ENCODE assay signal across 17 mouse cellular contexts in genomic region chr9:102977090-102977489, GRCm38 (mm10). TPM values are rescaled to one million over a fixed set of nuclear protein-coding genes. Genes with fewer than 3 reads are reported as not detected.
DNase-seq lines count a peak whose midpoint lies in the region; ATAC-seq and TF ChIP-seq lines count a peak whose summit lies in the region.
"Had no signal": no experiment of that assay in that cellular context is flagged by ENCODE, and none has a peak within 500 bp of the region (broad histone marks: within the 10 kb centered on the region; RNA-seq: fewer than 3 reads in every experiment).

No protein-coding gene starts in this region.

- 78% methylated on average over 1 of the region's 1 CpGs for WGBS in kidney, postnatal 0 days
- WGBS in stomach, embryonic 15.5 days = 46% methylated on average over 1 of the region's 1 CpGs
- WGBS in stomach, postnatal 0 days = 39% methylated on average over 1 of the region's 1 CpGs
- WGBS in embryonic facial prominence, embryonic 15.5 days = 16% methylated on average over 1 of the region's 1 CpGs
- WGBS in stomach, embryonic 16.5 days = 40% methylated on average over 1 of the region's 1 CpGs

- no peaks in the 10 kb centered on the region for H3K4me1 ChIP-seq in kidney, postnatal 0 days (replicated peaks; ENCODE audit: insufficient read depth, low read length)
- peaks cover 8% of the 10 kb centered on the region; the same call in 1 of the 2 replicates for H3K4me1 ChIP-seq in stomach, embryonic 15.5 days
- H3K4me1 ChIP-seq in stomach, postnatal 0 days (replicated peaks; ENCODE audit: control insufficient read depth, insufficient read depth) = 0 out of 2 replicates have a peak, but pooled peaks cover 3% of the 10 kb centered on the region
- H3K4me1 ChIP-seq in embryonic facial prominence, embryonic 15.5 days = peaks cover 36% of the 10 kb centered on the region
- peaks cover 10% of the 10 kb centered on the region; the same call in 1 of the 2 replicates for H3K4me1 ChIP-seq in stomach, embryonic 16.5 days (ENCODE audit: control insufficient read depth, insufficient read depth, low read length)
- H3K4me1 ChIP-seq: forebrain, embryonic 15.5 days had no signal

- H3K9ac ChIP-seq in kidney, postnatal 0 days (ENCODE audit: low read depth, low read length) = no peak overlapping the region
- H3K9ac ChIP-seq in stomach, embryonic 15.5 days = no peak overlapping the region
- H3K9ac ChIP-seq in stomach, postnatal 0 days (ENCODE audit: low read length) = no peak overlapping the region
- no peak overlapping the region for H3K9ac ChIP-seq in embryonic facial prominence, embryonic 15.5 days
- H3K9ac ChIP-seq in stomach, embryonic 16.5 days (ENCODE audit: low read length) = no peak overlapping the region
- H3K9ac ChIP-seq: forebrain, embryonic 15.5 days; heart, embryonic 13.5 days; hindbrain, embryonic 15.5 days had no signal

- intact Hi-C loops in left cerebral cortex, postnatal 4 days (cut with DNase I) = no loop called here

- H3K36me3 ChIP-seq in kidney, postnatal 0 days (ENCODE audit: insufficient read depth, low read length) = no peaks in the 10 kb centered on the region
- no peaks in the 10 kb centered on the region for H3K36me3 ChIP-seq in stomach, embryonic 15.5 days
- no peaks in the 10 kb centered on the region for H3K36me3 ChIP-seq in stomach, postnatal 0 days (ENCODE audit: control insufficient read depth, insufficient read depth, low read length)
- H3K36me3 ChIP-seq in embryonic facial prominence, embryonic 15.5 days = no peaks in the 10 kb centered on the region
- H3K36me3 ChIP-seq in stomach, embryonic 16.5 days (ENCODE audit: control insufficient read depth, insufficient read depth, low read length) = no peaks in the 10 kb centered on the region
- H3K36me3 ChIP-seq: forebrain, embryonic 15.5 days; heart, embryonic 13.5 days; hindbrain, embryonic 15.5 days had no signal

- no peak for TF ChIP-seq CTCF in kidney, postnatal 0 days (IDR thresholded peaks at IDR 0.05; ENCODE audit: low read depth)
- no peak for TF ChIP-seq CTCF in stomach, postnatal 0 days (IDR thresholded peaks at IDR 0.05; ENCODE audit: low read depth)

- H3K9me3 ChIP-seq in kidney, postnatal 0 days (replicated peaks; ENCODE audit: low read length) = no peaks in the 10 kb centered on the region
- no peaks in the 10 kb centered on the region for H3K9me3 ChIP-seq in stomach, embryonic 15.5 days
- H3K9me3 ChIP-seq in stomach, postnatal 0 days (ENCODE audit: control insufficient read depth, low read length) = no peaks in the 10 kb centered on the region
- no peaks in the 10 kb centered on the region for H3K9me3 ChIP-seq in embryonic facial prominence, embryonic 15.5 days (replicated peaks)
- no peaks in the 10 kb centered on the region for H3K9me3 ChIP-seq in stomach, embryonic 16.5 days (replicated peaks; ENCODE audit: control insufficient read depth, low read length)
- H3K9me3 ChIP-seq: forebrain, embryonic 15.5 days; heart, embryonic 13.5 days; hindbrain, embryonic 15.5 days had no signal

- H3K27me3 ChIP-seq in kidney, postnatal 0 days (ENCODE audit: insufficient read depth, low read length) = no peaks in the 10 kb centered on the region
- H3K27me3 ChIP-seq in stomach, embryonic 15.5 days (replicated peaks) = no peaks in the 10 kb centered on the region
- H3K27me3 ChIP-seq in stomach, postnatal 0 days (ENCODE audit: control insufficient read depth, insufficient read depth, low read length) = no peaks in the 10 kb centered on the region
- H3K27me3 ChIP-seq in embryonic facial prominence, embryonic 15.5 days = no peaks in the 10 kb centered on the region
- no peaks in the 10 kb centered on the region for H3K27me3 ChIP-seq in stomach, embryonic 16.5 days (ENCODE audit: control insufficient read depth, insufficient read depth, low read length)
- H3K27me3 ChIP-seq: forebrain, embryonic 15.5 days; heart, embryonic 13.5 days; hindbrain, embryonic 15.5 days; Patski had no signal

- no peak for DNase-seq in kidney, postnatal 0 days (ENCODE audit: low spot score)
- DNase-seq in kidney, adult 9 months = no peak
- no peak for DNase-seq in stomach, postnatal 0 days (ENCODE audit: low spot score)
- DNase-seq in left cerebral cortex, postnatal 4 days = no peak
- DNase-seq in spleen, adult 12 weeks (ENCODE audit: low spot score) = no peak
- DNase-seq: cerebellum, adult 8-10 months; cerebellum, postnatal 14 days had no signal

- 0 out of 2 replicates have a peak overlapping the region, but pooled peaks have one; percentile 13 for H3K27ac ChIP-seq in kidney, postnatal 0 days
- no peak overlapping the region for H3K27ac ChIP-seq in stomach, embryonic 15.5 days
- H3K27ac ChIP-seq in stomach, postnatal 0 days (replicated peaks) = no peak overlapping the region
- peak overlapping the region; percentile 68 for H3K27ac ChIP-seq in embryonic facial prominence, embryonic 15.5 days (replicated peaks)
- no peak overlapping the region for H3K27ac ChIP-seq in stomach, embryonic 16.5 days (ENCODE audit: low read length)
- H3K27ac ChIP-seq: forebrain, embryonic 15.5 days; hindbrain, embryonic 15.5 days had no signal

- TF ChIP-seq EP300 in stomach, postnatal 0 days (optimal IDR thresholded peaks at IDR 0.05) = no peak

- no peak overlapping the region for H3K4me2 ChIP-seq in kidney, postnatal 0 days (ENCODE audit: low read length)
- H3K4me2 ChIP-seq in stomach, embryonic 15.5 days = no peak overlapping the region
- no peak overlapping the region for H3K4me2 ChIP-seq in stomach, postnatal 0 days (replicated peaks; ENCODE audit: low read depth)
- no peak overlapping the region for H3K4me2 ChIP-seq in embryonic facial prominence, embryonic 15.5 days (replicated peaks)
- H3K4me2 ChIP-seq in stomach, embryonic 16.5 days (ENCODE audit: low read depth, low read length) = no peak overlapping the region
- H3K4me2 ChIP-seq: forebrain, embryonic 15.5 days; heart, embryonic 13.5 days; hindbrain, embryonic 15.5 days had no signal

- no peak for ATAC-seq in kidney, postnatal 0 days (replicated peaks; ENCODE audit: low FRiP score, low read depth)
- peak; percentile 62; the same call in 1 of the 2 replicates for ATAC-seq in stomach, embryonic 15.5 days (ENCODE audit: insufficient read depth, low FRiP score, low read depth)
- no peak; the same call in 1 of the 2 replicates for ATAC-seq in stomach, postnatal 0 days (ENCODE audit: low FRiP score, low TSS enrichment)
- no peak for ATAC-seq in embryonic facial prominence, embryonic 15.5 days (ENCODE audit: insufficient number of reproducible peaks, low FRiP score, low TSS enrichment, low read depth)
- peak; percentile 37; the same call in 1 of the 2 replicates for ATAC-seq in stomach, embryonic 16.5 days (ENCODE audit: insufficient read depth, low FRiP score)
- ATAC-seq: activated CD4-positive, CD25-positive, alpha-beta regulatory T cell, adult 4 months; forebrain, embryonic 15.5 days; Patski had no signal

- no peak overlapping the region for H3K4me3 ChIP-seq in kidney, postnatal 0 days (replicated peaks; ENCODE audit: low read depth, low read length)
- no peak overlapping the region for H3K4me3 ChIP-seq in stomach, embryonic 15.5 days (replicated peaks)
- no peak overlapping the region for H3K4me3 ChIP-seq in stomach, postnatal 0 days (ENCODE audit: low read depth, low read length)
- H3K4me3 ChIP-seq in embryonic facial prominence, embryonic 15.5 days (replicated peaks) = no peak overlapping the region
- no peak overlapping the region for H3K4me3 ChIP-seq in stomach, embryonic 16.5 days (replicated peaks; ENCODE audit: low read length)
- H3K4me3 ChIP-seq: forebrain, embryonic 15.5 days; heart, embryonic 13.5 days; hindbrain, embryonic 15.5 days had no signal

RNA-seq across cellular contexts. Expression of gene Slco2a1, which starts 11.4 kb away (rescaled TPM):
- 8.7 and 9.8 TPM in 2 replicates for polyA plus RNA-seq in kidney, postnatal 0 days (2015; fragmentation: Nextera tagmentation; extraction: Ambion mirVana)
- polyA plus RNA-seq in stomach, embryonic 15.5 days (2015; fragmentation: Nextera tagmentation; extraction: Ambion mirVana) = 12.1 and 13.9 TPM in 2 replicates
- polyA plus RNA-seq in stomach, postnatal 0 days (2015; fragmentation: Nextera tagmentation; extraction: Ambion mirVana) = 22.1 and 22.3 TPM in 2 replicates
- 9.2 and 10.9 TPM in 2 replicates for polyA plus RNA-seq in embryonic facial prominence, embryonic 15.5 days (2015; fragmentation: Nextera tagmentation; extraction: Ambion mirVana)
- polyA plus RNA-seq in stomach, embryonic 16.5 days (2015; fragmentation: Nextera tagmentation; extraction: Ambion mirVana) = 11.8 and 14.5 TPM in 2 replicates
- total RNA-seq in left cerebral cortex, postnatal 4 days (2021) = 1 to 10 TPM; 3.9 to 4.7 TPM
- total RNA-seq: CH12.LX; common myeloid progenitor, adult 5-6 weeks had no signal

Comparison
In these comparisons a context has a peak if more than half of its experiments do, and no peak if none do; other contexts are left out.
1. ATAC-seq: peak in stomach, embryonic 15.5 days (single experiment) and stomach, embryonic 16.5 days (single experiment); none in kidney, postnatal 0 days (single experiment), stomach, postnatal 0 days (single experiment) and embryonic facial prominence, embryonic 15.5 days (single experiment).
2. H3K27ac ChIP-seq: peak in kidney, postnatal 0 days (single experiment) and embryonic facial prominence, embryonic 15.5 days (single experiment); none in stomach, embryonic 15.5 days (single experiment), stomach, postnatal 0 days (single experiment) and stomach, embryonic 16.5 days (single experiment).